8 mouse cellular contexts compared by ENCODE assay signal in genomic region chr2:33370777-33371647, GRCm38 (mm10). TPM values are rescaled to one million over a fixed set of nuclear protein-coding genes. Genes with fewer than 3 reads are reported as not detected.
A peak's percentile ranks its signal among the peaks of the same experiment; 100 is the strongest.
DNase-seq lines count a peak whose midpoint lies in the region; ATAC-seq and TF ChIP-seq lines count a peak whose summit lies in the region.

TSS of gene Ralgps1 (minus strand) at chr2:33371486.

- peaks cover 13% of the 10 kb centered on the region for H3K4me1 ChIP-seq in cortical plate, adult 2 months (ENCODE audit: control insufficient read depth, insufficient read depth, low read length)
- H3K4me1 ChIP-seq in megakaryocyte, embryonic 14.5 days = peaks cover 23% of the 10 kb centered on the region

- H3K36me3 ChIP-seq in megakaryocyte, embryonic 14.5 days (replicated peaks; ENCODE audit: low read length) = no peaks in the 10 kb centered on the region

- TF ChIP-seq POLR2A in cortical plate, adult 2 months (IDR thresholded peaks at IDR 0.05; ENCODE audit: extremely low read depth, insufficient read depth, low read length) = peak; percentile 67; the same call in 1 of the 2 replicates

- peak within 1 kb of the TSS; percentile 93 for H3K27ac ChIP-seq in cortical plate, adult 2 months (ENCODE audit: insufficient read depth, low read length)

- DNase-seq in gastrocnemius, adult 8-10 months (ENCODE audit: low spot score in 2 of 2) = peak; percentile 96 to 97
- DNase-seq in hindlimb bud, embryonic 11.5 days (ENCODE audit: extremely low spot score, low read depth, low spot score) = peak; percentile 69
- DNase-seq in left cerebral cortex, adult 8-10 months (ENCODE audit: low spot score in 2 of 2) = peak; percentile 93 to 98
- DNase-seq in right cerebral cortex, postnatal 10 days (ENCODE audit: low spot score in 2 of 2) = peak; percentile 99 to 100
- peak; percentile 92 for DNase-seq in urinary bladder, postnatal 25 days (ENCODE audit: low spot score)

- peak; percentile 97 for ATAC-seq in activated CD4-positive, CD25-positive, alpha-beta regulatory T cell, adult 4 months

- TF ChIP-seq CTCF in cortical plate, adult 2 months (IDR thresholded peaks at IDR 0.05; ENCODE audit: extremely low read depth, insufficient read depth, low read length) = no peak

- H3K27me3 ChIP-seq in megakaryocyte, embryonic 14.5 days (replicated peaks) = peaks cover 24% of the 10 kb centered on the region

- peak within 1 kb of the TSS; percentile 82 for H3K4me3 ChIP-seq in cortical plate, adult 2 months (ENCODE audit: insufficient read depth, low read length)
- peak within 1 kb of the TSS; percentile 94 for H3K4me3 ChIP-seq in megakaryocyte, embryonic 14.5 days (replicated peaks)

- H3K9me3 ChIP-seq in megakaryocyte, embryonic 14.5 days = no peaks in the 10 kb centered on the region

RNA-seq across cellular contexts. Expression of gene Ralgps1, which starts in this region (rescaled TPM):
- 1 to 10 TPM; 5.8 to 8.9 TPM for polyA plus RNA-seq in activated CD4-positive, CD25-positive, alpha-beta regulatory T cell, adult 4 months (2017; shearing (Covaris generic))
- polyA plus RNA-seq in cortical plate, adult 2 months (2012; rRNA removed) = 66.0 and 66.6 TPM in 2 replicates
- total RNA-seq in gastrocnemius, adult 8-10 months (2022) = 1 to 10 TPM; 1.8 to 3.2 (median 2.2) TPM
- 10 to 100 TPM; 59.8 to 68.0 (median 67.1) TPM for total RNA-seq in left cerebral cortex, adult 8-10 months (2022)
- 0.53 and 3.3 TPM in 2 replicates for polyA plus RNA-seq in megakaryocyte, embryonic 14.5 days (2012; ENCODE audit: insufficient read depth, low replicate concordance)

Comparison
In these comparisons a context has a peak if more than half of its experiments do, and no peak if none do; other contexts are left out.
1. Peak in every context shown above with its lines: DNase-seq, ATAC-seq, H3K4me3 ChIP-seq and H3K27ac ChIP-seq.
2. RNA of gene Ralgps1 (total RNA-seq): 59.8 to 68.0 TPM in left cerebral cortex, adult 8-10 months; 1.8 to 3.2 TPM in gastrocnemius, adult 8-10 months; every median in the first group is over 10 times any median in the second.